Mouse (Mus musculus) cerebellum, adult 11-12 months (tissue): ENCODE measurements at regions not wholly inside any gene's neighbourhood (a gene's known extent, or its start where the extent isn't known, plus 50 kb on each side); places are given as distances from the start of the nearest gene placed in this dataset.

Experiments used
- DNase-seq: peaks from one replicate; pipeline ENCODE4 v3.0.0; 2022

DNA sequence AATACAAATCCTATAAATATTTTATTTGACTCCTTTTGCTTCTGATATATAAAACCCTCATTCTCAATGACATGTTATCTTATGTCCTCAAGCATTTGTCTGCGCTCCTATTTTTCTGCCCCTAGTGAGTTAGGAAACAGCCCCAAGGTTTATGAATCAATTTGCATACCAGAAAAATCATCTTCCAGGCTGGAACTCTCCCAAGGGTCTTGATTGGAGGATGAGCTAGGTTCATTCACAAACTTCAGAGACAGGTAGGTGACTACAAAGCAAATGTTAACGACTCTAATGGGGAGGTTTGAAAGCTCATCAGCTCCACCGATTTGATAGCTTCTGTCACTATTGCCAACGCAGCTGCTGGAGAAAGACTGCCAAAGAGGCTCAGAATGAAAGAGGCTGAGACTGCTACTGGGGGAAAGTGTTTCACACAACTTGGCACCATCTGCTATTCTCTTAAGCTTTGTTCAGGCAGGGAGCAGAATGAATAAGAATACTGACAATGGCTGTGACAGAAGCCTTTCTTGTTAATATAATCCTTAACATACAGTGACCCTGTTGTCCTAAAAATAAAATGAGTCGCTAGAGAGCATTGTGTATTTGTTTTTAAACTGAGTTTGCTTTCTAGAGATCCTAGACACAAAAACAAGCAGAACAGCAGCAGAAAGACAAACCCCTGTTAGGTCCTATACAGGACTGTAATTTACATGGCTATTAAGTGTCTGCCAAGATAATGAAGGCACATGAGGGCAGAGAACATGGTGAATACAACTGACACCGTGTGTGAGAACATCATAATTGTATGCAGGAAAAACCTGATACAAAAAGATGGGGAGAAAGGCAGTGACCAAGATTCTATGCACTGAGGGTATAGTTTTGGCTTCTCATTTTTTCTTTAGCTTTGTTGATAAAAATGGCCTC lies 843.4 kb downstream of the Cdh8 start:
- DNase-seq, result no peak

DNA sequence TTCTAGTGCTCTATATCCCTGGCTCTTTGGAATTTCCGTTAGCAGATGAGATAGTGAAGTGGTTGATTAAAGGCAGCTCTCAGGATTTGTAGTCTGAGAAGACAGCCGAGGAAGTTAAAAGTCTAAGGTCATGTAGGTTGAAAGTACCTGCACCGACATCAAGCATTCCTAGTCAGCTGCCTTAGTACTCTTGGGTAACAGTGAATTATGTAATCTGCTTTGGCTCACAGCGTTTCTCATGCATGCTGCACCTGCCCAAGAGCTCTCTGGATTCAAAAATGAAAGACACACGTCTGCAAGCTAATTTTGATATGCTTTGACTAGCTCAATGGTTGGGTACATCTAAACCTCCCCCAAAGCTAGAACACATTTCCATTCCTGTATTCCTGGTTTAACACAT lies 849.6 kb downstream of the Cdh8 start:
- DNase-seq, result peak; percentile 14

DNA sequence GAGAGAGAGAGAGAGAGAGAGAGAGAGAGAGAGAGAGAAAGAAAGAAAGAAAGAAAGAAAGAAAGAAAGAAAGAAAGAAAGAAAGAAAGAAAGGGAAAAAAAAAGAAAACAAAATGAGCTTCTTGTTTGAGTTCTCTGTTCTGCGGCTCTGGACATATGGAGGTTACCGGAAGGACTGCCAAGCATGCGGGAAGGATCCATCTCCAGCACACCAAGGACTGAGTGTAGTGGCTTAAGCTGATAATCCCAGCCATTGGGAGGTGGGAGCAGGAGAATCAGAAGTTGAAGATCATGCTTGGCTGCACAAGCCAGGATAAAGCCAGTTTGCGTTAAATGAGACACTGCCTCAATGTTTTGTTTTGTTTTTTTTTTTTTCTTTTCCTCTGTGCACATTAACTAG lies 897.8 kb downstream of the Cdh8 start:
- DNase-seq, result no peak

DNA sequence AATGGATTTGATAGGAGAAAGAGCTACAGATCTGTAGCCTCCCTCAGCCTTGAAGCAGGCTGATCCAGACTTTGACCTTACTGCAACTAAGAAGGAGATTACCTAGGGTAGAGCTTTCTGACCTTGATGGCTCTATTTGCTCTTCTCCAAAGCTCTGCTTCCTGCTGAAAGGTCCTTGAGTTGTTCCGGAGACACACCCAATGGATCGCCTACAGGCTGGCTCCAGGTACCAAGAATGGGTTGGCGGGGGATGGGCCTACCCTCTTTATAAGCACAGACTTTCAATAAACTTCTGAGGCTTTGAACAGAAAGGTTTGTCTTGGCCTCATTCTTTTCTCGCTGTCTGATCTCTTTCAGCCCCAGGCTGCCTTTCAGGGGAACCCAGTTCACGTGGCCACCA lies 901.0 kb downstream of the Cdh8 start:
- no peak for DNase-seq

DNA sequence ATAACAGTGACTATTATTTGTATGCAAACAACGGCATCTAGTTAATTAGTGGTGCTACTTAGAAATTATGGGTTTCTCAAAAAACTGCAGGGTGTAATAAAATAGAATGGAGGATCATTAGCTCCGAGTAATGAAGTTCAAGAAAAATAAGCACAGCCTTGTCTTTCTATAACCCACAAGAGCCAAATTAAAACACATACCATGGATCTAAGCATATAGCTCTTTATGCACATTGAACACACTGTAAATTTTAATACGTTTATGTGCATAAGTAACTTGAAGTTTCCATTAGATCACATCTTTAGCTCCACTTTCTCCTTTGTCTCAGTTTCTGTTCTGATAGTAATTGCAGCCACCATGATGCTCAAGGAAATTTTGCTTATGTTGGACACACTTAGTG lies 919.5 kb downstream of the Cdh8 start:
- DNase-seq, result no peak

DNA sequence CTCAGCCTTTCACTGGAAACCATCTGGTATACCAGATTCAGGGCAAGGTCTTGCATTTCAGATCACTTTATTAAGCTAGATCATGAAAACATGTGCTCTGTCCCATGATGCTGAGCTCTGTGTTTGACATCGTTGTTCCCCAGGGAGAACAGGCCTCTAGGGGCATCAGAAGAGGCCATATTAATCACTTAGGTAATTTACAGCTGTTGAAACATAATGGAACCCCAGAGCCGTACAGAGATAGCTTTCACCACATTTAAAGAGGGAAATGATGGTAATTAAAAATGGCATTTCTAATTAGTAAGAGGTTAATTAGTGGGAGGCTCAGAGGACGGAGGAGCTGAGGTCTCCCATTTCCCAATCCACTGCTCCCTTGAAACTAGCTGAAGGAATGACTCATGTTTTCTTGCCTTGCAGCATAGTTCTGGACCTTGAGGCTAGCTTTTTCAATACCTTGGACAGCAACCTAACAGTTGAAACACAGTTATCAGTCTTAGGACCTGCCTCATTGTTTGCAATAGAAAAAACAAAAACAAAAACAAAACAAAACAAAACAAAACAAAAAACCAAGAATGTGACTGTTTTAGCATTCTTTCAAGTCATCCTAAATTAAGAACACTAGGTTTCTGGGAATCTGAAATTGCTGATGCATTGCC lies 952.8 kb downstream of the Cdh8 start:
- no peak for DNase-seq

DNA sequence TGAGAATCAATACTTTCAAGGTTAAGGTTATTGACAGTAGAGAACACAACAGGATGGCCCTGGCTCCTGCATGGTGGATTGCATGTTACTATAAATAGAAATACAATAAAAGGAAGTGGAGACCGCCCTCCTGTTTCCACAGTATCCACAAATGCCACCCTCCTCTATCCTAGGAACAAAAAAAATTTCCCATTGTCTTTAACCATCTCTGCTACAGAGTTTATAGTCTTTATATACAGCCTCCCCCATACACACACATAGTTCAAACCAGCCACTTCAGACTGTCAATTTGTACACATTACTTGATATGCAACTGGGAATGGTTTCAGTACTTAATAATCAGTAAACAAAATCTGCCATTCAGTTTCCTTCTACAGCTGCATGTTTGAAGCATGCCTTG lies 960.7 kb downstream of the Cdh8 start:
- DNase-seq, result no peak
